Mouse (Mus musculus): ENCODE results near the gene Tlcd2. TPM values are rescaled to one million over a fixed set of nuclear protein-coding genes. Genes with fewer than 3 reads are reported as not detected.

Gene Tlcd2
- polyA plus RNA-seq, 1 experiment from 2014 or later: 1.9 TPM

GRCm38 (mm10) chr11:75512301-75513018 lies 50.9 kb downstream of the Tlcd2 start:
- H3K9ac ChIP-seq (ENCODE audit: low read depth, low read length): no peak overlapping the region
- H3K4me1 ChIP-seq (ENCODE audit: control insufficient read depth, insufficient read depth, low read length): peaks cover 7% of the 10 kb centered on the region
- H3K27me3 ChIP-seq (ENCODE audit: control insufficient read depth, insufficient read depth, low read depth, low read length): no peaks in the 10 kb centered on the region
- H3K4me2 ChIP-seq (ENCODE audit: low read length): no peak overlapping the region
- ATAC-seq: no peak
- H3K27ac ChIP-seq (ENCODE audit: low read length): no peak overlapping the region
- H3K4me3 ChIP-seq (ENCODE audit: low read depth, low read length): no peak overlapping the region
- H3K9me3 ChIP-seq (replicated peaks; ENCODE audit: control insufficient read depth, low read length, poor library complexity, severe bottlenecking): no peaks in the 10 kb centered on the region
- H3K36me3 ChIP-seq (ENCODE audit: control insufficient read depth, insufficient read depth, low read length): peaks cover 14% of the 10 kb centered on the region
- 80% methylated on average over 9 of the region's 9 CpGs for WGBS

GRCm38 (mm10) chr11:75513336-75513735 lies 51.8 kb downstream of the Tlcd2 start, which contains the start of gene Scarf1:
Scarf1 (plus strand) TSS chr11:75513540.
- Histone ChIP-seq H3K9me3 (replicated peaks; ENCODE audit: control insufficient read depth, low read length, poor library complexity, severe bottlenecking) (no peaks in the 10 kb centered on the region), H3K27ac (ENCODE audit: low read length) (no peak within 1 kb of the TSS), H3K9ac (ENCODE audit: low read depth, low read length) (no peak within 1 kb of the TSS), H3K4me1 (ENCODE audit: control insufficient read depth, insufficient read depth, low read length) (peaks cover 7% of the 10 kb centered on the region), H3K4me2 (ENCODE audit: low read length) (0 out of 2 replicates have a peak within 1 kb of the TSS, but pooled peaks have one; percentile 17), H3K4me3 (ENCODE audit: low read depth, low read length) (no peak within 1 kb of the TSS), H3K36me3 (ENCODE audit: control insufficient read depth, insufficient read depth, low read length) (peaks cover 10% of the 10 kb centered on the region), H3K27me3 (ENCODE audit: control insufficient read depth, insufficient read depth, low read depth, low read length) (no peaks in the 10 kb centered on the region)
- ATAC-seq: no peak
- WGBS: 45% methylated on average over 8 of the region's 8 CpGs

GRCm38 (mm10) chr11:75515186-75515585 lies 53.7 kb downstream of the Tlcd2 start:
- 93% methylated on average over 25 of the region's 25 CpGs for whole genome bisulfite sequencing
- Histone ChIP-seq H3K4me3 (ENCODE audit: low read depth, low read length) (no peak overlapping the region), H3K36me3 (ENCODE audit: control insufficient read depth, insufficient read depth, low read length) (no peaks in the 10 kb centered on the region), H3K4me2 (ENCODE audit: low read length) (no peak overlapping the region), H3K27ac (ENCODE audit: low read length) (no peak overlapping the region), H3K9ac (ENCODE audit: low read depth, low read length) (no peak overlapping the region), H3K27me3 (ENCODE audit: control insufficient read depth, insufficient read depth, low read depth, low read length) (no peaks in the 10 kb centered on the region), H3K4me1 (ENCODE audit: control insufficient read depth, insufficient read depth, low read length) (peaks cover under 1% of the 10 kb centered on the region; the same call in 1 of the 2 replicates), H3K9me3 (replicated peaks; ENCODE audit: control insufficient read depth, low read length, poor library complexity, severe bottlenecking) (no peaks in the 10 kb centered on the region)
- ATAC-seq: no peak

GRCm38 (mm10) chr11:75519834-75520633 lies 58.5 kb downstream of the Tlcd2 start:
- no peak overlapping the region for H3K9ac ChIP-seq (ENCODE audit: low read depth, low read length)
- no peak overlapping the region for H3K4me2 ChIP-seq (ENCODE audit: low read length)
- H3K4me1 ChIP-seq (ENCODE audit: control insufficient read depth, insufficient read depth, low read length): no peaks in the 10 kb centered on the region
- no peaks in the 10 kb centered on the region for H3K27me3 ChIP-seq (ENCODE audit: control insufficient read depth, insufficient read depth, low read depth, low read length)
- no peaks in the 10 kb centered on the region for H3K36me3 ChIP-seq (ENCODE audit: control insufficient read depth, insufficient read depth, low read length)
- H3K4me3 ChIP-seq (ENCODE audit: low read depth, low read length): no peak overlapping the region
- no peaks in the 10 kb centered on the region for H3K9me3 ChIP-seq (replicated peaks; ENCODE audit: control insufficient read depth, low read length, poor library complexity, severe bottlenecking)
- 79% methylated on average over 15 of the region's 15 CpGs for WGBS
- no peak for ATAC-seq
- no peak overlapping the region for H3K27ac ChIP-seq (ENCODE audit: low read length)

MicroRNAs encoded within 50 kb of the gene (microRNA counts, 519-probe panel; counts per million panel counts)
- 3,424 counts per million, percentile 94 among the panel's probes with 10 or more counts for microRNA mmu-miR-22

Small RNAs within 50 kb of the gene (microRNA-seq; reads per million reads assigned to microRNA genes)
- gene Mir22: 5,905 reads per million, percentile 93 among the genes with 10 or more reads in this experiment

Other genes starting within 250 kb of the Tlcd2 start
- gene Rpa1, start 113.4 kb upstream of the Tlcd2 start, polyA plus RNA-seq (2015; fragmentation: Nextera tagmentation; extraction: Ambion mirVana): 50.6 and 50.7 TPM in 2 replicates
- gene Smyd4, start 113.3 kb upstream of the Tlcd2 start, polyA plus RNA-seq (2015; fragmentation: Nextera tagmentation; extraction: Ambion mirVana): 17.3 TPM in 2 replicates
- gene Serpinf1, start 39.0 kb upstream of the Tlcd2 start, polyA plus RNA-seq (2015; fragmentation: Nextera tagmentation; extraction: Ambion mirVana): 28.5 and 31.8 TPM in 2 replicates
- gene Serpinf2, start 22.1 kb upstream of the Tlcd2 start, polyA plus RNA-seq (2015; fragmentation: Nextera tagmentation; extraction: Ambion mirVana): not detected in 2 replicates
- 7.4 and 7.6 TPM in 2 replicates for gene Wdr81, start 7.0 kb upstream of the Tlcd2 start, polyA plus RNA-seq (2015; fragmentation: Nextera tagmentation; extraction: Ambion mirVana)
- gene Prpf8, start 25.1 kb downstream of the Tlcd2 start, polyA plus RNA-seq (2015; fragmentation: Nextera tagmentation; extraction: Ambion mirVana): 42.9 and 47.6 TPM in 2 replicates
- gene Rilp, start 48.4 kb downstream of the Tlcd2 start, polyA plus RNA-seq (2015; fragmentation: Nextera tagmentation; extraction: Ambion mirVana): 2.8 and 2.9 TPM in 2 replicates
- 3.4 and 4.3 TPM in 2 replicates for gene Scarf1, start 51.8 kb downstream of the Tlcd2 start, polyA plus RNA-seq (2015; fragmentation: Nextera tagmentation; extraction: Ambion mirVana)
- gene Slc43a2, start 70.0 kb downstream of the Tlcd2 start, polyA plus RNA-seq (2015; fragmentation: Nextera tagmentation; extraction: Ambion mirVana): 19.4 and 21.0 TPM in 2 replicates
- gene Pitpna, start 126.4 kb downstream of the Tlcd2 start, polyA plus RNA-seq (2015; fragmentation: Nextera tagmentation; extraction: Ambion mirVana): 95.7 and 98.3 TPM in 2 replicates
- 40.0 and 40.2 TPM in 2 replicates for gene Inpp5k, start 169.3 kb downstream of the Tlcd2 start, polyA plus RNA-seq (2015; fragmentation: Nextera tagmentation; extraction: Ambion mirVana)
- gene Myo1c, start 188.8 kb downstream of the Tlcd2 start, polyA plus RNA-seq (2015; fragmentation: Nextera tagmentation; extraction: Ambion mirVana): 10.3 and 10.8 TPM in 2 replicates
- gene Crk, start 217.5 kb downstream of the Tlcd2 start, polyA plus RNA-seq (2015; fragmentation: Nextera tagmentation; extraction: Ambion mirVana): 105 and 118 TPM in 2 replicates

Measured in midbrain, embryonic 16.5 days (tissue).